Mouse (Mus musculus) heart, embryonic 13.5 days (tissue): ENCODE measurements at regions not wholly inside any gene's neighbourhood (a gene's known extent, or its start where the extent isn't known, plus 50 kb on each side); places are given as distances from the start of the nearest gene placed in this dataset.

ENCODE experiments used
- ATAC-seq: fragments of 200-750 bp; cut with Nextera tagmentation; 2 replicates; pipeline ENCODE4 v1.8.0; 2017; ENCODE audit warnings: moderate TSS enrichment; ENCODE audit not compliant: insufficient number of reproducible peaks, low FRiP score, low TSS enrichment; ENCODE audit errors: extremely low read depth
- H3K27ac ChIP-seq: fragments of 300-500 bp; sonication (generic); replicated peaks from 2 replicates; pipeline ENCODE4 v1.5.1; 2015; ENCODE audit warnings: moderate library complexity, mild to moderate bottlenecking, inconsistent platforms
- H3K27me3 ChIP-seq: fragments of 300-500 bp; sonication (generic); replicated peaks from 2 replicates; pipeline ENCODE4 v1.6.1; 2015; ENCODE audit warnings: mild to moderate bottlenecking, inconsistent platforms
- H3K36me3 ChIP-seq: fragments of 300-500 bp; sonication (generic); 2 replicates; pipeline ENCODE4 v1.6.1; 2015; ENCODE audit warnings: mild to moderate bottlenecking, inconsistent platforms
- H3K4me1 ChIP-seq: fragments of 300-500 bp; sonication (generic); 2 replicates; pipeline ENCODE4 v1.6.1; 2015; ENCODE audit warnings: inconsistent platforms
- H3K4me2 ChIP-seq: fragments of 300-500 bp; sonication (generic); 2 replicates; pipeline ENCODE4 v1.6.1; 2015; ENCODE audit warnings: inconsistent platforms, mild to moderate bottlenecking, moderate library complexity
- H3K4me3 ChIP-seq: fragments of 300-500 bp; sonication (generic); 2 replicates; pipeline ENCODE4 v1.5.1; 2015; ENCODE audit warnings: moderate library complexity, mild to moderate bottlenecking, inconsistent platforms
- H3K9ac ChIP-seq: fragments of 300-500 bp; sonication (generic); 2 replicates; pipeline ENCODE4 v1.6.1; 2015; ENCODE audit warnings: inconsistent platforms, mild to moderate bottlenecking, moderate library complexity
- H3K9me3 ChIP-seq: fragments of 300-500 bp; sonication (generic); 2 replicates; pipeline ENCODE4 v1.6.1; 2016; ENCODE audit warnings: inconsistent platforms
- WGBS: fragments of 180-500 bp; shearing (Covaris S2); methylation state at CpG from one replicate; pipeline ENCODE4 v1.1.7; 2015; ENCODE audit warnings: mixed read lengths; 5-methylcytosine and 5-hydroxymethylcytosine counted together

DNA sequence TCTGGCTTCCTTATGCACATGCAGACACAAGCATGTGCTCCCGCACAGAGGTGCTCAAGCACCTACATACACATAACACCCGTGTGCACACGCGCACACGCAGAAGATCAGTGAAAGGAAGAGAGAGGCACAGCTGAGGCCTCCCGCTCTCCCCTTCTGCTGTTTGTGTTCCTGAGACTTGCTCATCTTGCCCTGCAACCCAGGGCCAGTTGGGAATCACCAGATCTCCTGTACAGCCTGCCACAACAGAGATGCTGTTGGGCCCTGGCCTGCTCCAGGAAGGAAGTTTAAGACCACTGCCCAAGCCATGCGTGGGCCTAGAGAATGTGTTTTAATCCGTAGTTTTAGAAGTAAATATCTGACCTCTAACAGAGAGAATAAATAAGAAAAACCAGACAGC is 160.0 kb upstream of the Ctnnb1 start:
- no peak overlapping the region for H3K4me2 ChIP-seq
- no peaks in the 10 kb centered on the region for H3K9me3 ChIP-seq
- H3K4me1 ChIP-seq = peaks cover 8% of the 10 kb centered on the region; the same call in 1 of the 2 replicates
- no peaks in the 10 kb centered on the region for H3K36me3 ChIP-seq
- H3K27ac ChIP-seq = no peak overlapping the region
- no peaks in the 10 kb centered on the region for H3K27me3 ChIP-seq
- no peak for ATAC-seq
- 82% methylated on average over 8 of the region's 8 CpGs for WGBS
- no peak overlapping the region for H3K9ac ChIP-seq
- no peak overlapping the region for H3K4me3 ChIP-seq

DNA sequence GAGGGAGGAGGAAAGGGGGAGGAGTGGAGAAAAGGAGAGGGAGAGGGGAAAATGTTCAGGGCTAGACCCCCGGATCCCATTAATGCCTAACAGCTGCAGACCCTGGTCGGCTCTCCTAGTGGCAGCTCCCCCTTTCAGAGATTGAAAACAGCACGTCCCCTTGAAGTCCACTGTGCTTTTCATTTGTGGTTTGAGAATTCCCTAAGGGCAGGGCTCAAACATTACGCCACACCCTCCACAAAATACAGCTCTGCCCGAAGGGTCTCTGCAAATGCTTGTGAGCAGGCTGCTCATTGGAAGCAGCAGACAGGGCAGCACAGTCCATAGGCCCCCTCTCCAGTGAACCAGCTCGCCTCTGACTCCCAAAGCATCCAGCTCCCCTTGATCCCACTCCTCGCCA is 159.3 kb upstream of the Ctnnb1 start:
- Histone ChIP-seq H3K9me3 (no peaks in the 10 kb centered on the region), H3K27me3 (no peaks in the 10 kb centered on the region), H3K27ac (no peak overlapping the region), H3K4me2 (no peak overlapping the region), H3K4me1 (peaks cover 8% of the 10 kb centered on the region; the same call in 1 of the 2 replicates), H3K36me3 (no peaks in the 10 kb centered on the region), H3K9ac (no peak overlapping the region), H3K4me3 (no peak overlapping the region)
- WGBS = 49% methylated on average over 7 of the region's 7 CpGs
- ATAC-seq = no peak

DNA sequence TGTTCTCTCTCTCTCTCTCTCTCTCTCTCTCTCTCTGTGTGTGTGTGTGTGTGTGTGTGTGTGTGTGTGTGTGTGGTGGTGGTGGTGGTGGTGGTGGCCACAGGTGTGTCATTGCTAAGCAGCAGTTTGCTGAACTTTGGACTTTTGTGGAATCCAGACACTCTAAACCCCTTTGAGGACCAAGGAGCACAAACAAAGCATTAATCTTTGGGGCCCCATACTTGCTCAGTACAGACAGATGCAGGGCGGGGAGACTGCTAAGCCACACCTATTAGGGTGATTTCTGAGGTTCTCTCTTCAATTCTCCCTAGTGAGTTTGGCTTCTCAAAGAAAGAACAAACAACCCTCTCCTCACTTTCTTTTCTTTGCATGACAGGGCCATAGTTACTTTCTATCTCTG is 158.1 kb upstream of the Ctnnb1 start:
- no peaks in the 10 kb centered on the region for H3K36me3 ChIP-seq
- no peak overlapping the region for H3K4me3 ChIP-seq
- H3K27me3 ChIP-seq = no peaks in the 10 kb centered on the region
- H3K9me3 ChIP-seq = no peaks in the 10 kb centered on the region
- 52% methylated on average over 1 of the region's 1 CpGs for WGBS
- H3K9ac ChIP-seq = no peak overlapping the region
- ATAC-seq = no peak
- H3K4me2 ChIP-seq = no peak overlapping the region
- peaks cover 13% of the 10 kb centered on the region for H3K4me1 ChIP-seq
- no peak overlapping the region for H3K27ac ChIP-seq

DNA sequence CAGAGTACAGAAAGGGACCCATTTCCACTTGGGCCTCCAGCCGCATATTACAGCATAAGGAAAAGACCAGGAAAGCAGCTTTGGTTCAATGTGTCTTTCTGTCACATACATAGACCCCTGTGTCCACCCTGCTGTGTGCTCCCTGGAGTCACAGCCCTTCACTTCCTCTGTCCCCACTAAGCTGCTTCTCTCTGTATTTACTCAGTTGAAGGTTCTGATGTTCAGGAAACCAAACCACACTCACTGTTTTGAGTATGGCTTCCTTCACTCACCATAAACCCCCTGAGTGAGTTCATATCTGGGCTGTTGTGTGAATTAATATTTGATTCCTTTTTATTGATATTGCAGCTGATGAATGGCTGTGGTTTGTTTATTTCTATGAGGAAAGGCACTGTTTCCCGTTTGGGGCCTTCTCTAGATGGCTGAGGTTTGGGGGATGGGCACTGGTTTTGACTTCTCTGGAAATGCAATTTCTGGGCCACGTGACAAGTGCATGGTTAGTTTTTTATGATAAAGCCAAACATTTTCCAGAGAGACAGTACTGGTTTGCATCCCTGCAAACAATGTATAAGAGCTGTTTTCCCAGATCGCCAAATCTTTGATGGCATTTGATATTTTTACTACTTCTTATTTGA is 157.0 kb upstream of the Ctnnb1 start:
- no peak overlapping the region for H3K27ac ChIP-seq

DNA sequence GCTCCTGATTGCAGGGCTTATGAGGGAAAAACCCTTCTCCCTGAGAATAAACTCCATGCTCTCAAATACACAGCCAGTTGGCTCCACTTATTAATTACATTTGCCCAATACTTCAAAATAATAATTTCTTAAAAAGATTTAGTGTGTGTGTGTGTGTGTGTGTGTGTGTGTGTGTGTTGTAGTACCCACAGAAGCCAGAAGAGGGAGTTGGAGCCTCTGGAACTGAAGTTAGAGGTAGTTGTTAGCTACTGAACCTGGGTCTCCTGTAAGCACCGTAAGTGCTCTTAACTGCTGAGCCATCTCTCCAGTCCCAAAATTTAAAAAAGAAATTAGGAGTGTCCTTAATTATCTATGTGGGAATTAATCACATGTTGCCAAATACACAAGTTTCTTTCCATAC is 154.8 kb upstream of the Ctnnb1 start:
- Histone ChIP-seq H3K4me3 (no peak overlapping the region), H3K9me3 (no peaks in the 10 kb centered on the region), H3K27me3 (no peaks in the 10 kb centered on the region), H3K4me2 (no peak overlapping the region), H3K36me3 (no peaks in the 10 kb centered on the region), H3K4me1 (peaks cover 38% of the 10 kb centered on the region), H3K27ac (no peak overlapping the region), H3K9ac (no peak overlapping the region)
- 85% methylated on average over 1 of the region's 1 CpGs for WGBS
- no peak for ATAC-seq

More for the DNA sequence above, 157.0 kb upstream of the Ctnnb1 start:
- Histone ChIP-seq H3K9ac (no peak overlapping the region), H3K4me1 (peaks cover 24% of the 10 kb centered on the region), H3K27me3 (no peaks in the 10 kb centered on the region), H3K4me3 (no peak overlapping the region), H3K9me3 (no peaks in the 10 kb centered on the region), H3K36me3 (no peaks in the 10 kb centered on the region), H3K4me2 (no peak overlapping the region)
- WGBS = 50% methylated on average over 4 of the region's 4 CpGs
- no peak for ATAC-seq

DNA sequence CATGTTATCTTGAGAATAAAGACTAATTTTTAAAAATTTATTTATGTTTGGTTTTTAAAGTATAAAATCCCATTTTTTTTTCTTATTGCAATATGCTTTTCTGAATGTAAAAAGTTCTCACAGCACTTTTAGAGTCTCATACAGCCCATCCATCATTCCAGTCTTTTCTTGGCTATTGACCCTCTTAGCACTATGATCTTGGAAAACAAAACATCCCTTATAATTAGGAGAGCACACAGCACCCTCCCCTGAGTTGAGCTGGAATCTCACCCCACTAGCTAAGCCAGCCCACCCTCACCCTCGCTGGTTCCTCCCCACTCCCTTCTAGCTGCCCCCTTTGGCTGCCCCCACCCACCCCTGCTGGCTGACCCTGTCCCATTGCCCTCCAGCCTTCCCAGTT is 154.2 kb upstream of the Ctnnb1 start:
- H3K4me3 ChIP-seq = no peak overlapping the region
- H3K27me3 ChIP-seq = no peaks in the 10 kb centered on the region
- peaks cover 38% of the 10 kb centered on the region for H3K4me1 ChIP-seq
- H3K9me3 ChIP-seq = no peaks in the 10 kb centered on the region
- H3K36me3 ChIP-seq = no peaks in the 10 kb centered on the region
- WGBS = 25% methylated on average over 1 of the region's 1 CpGs
- ATAC-seq = no peak
- no peak overlapping the region for H3K4me2 ChIP-seq
- H3K9ac ChIP-seq = no peak overlapping the region
- no peak overlapping the region for H3K27ac ChIP-seq

DNA sequence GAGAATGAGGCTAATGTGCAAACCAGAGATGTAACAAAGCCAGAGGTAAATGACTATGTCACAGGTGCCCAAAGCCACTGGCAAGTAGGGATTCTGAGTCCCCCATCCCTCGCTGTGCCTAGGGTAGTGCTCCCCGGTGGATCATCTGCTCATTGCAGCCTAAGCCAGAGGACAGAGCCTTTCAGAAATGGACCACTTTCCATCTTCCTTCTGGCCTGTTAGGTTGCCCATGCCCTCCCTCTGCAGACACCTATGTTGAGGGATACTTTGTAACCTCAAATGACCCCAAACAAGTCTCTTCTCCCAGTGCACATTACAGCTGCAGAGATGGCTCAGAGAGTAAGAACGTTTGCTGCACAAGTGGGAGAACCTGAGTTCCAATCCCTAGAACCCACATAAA is 153.3 kb upstream of the Ctnnb1 start:
- Histone ChIP-seq H3K4me1 (peaks cover 38% of the 10 kb centered on the region), H3K27me3 (no peaks in the 10 kb centered on the region), H3K9me3 (no peaks in the 10 kb centered on the region), H3K27ac (peak overlapping the region; percentile 65), H3K9ac (no peak overlapping the region), H3K4me3 (no peak overlapping the region), H3K4me2 (no peak overlapping the region), H3K36me3 (no peaks in the 10 kb centered on the region)
- ATAC-seq = no peak
- WGBS = 60% methylated on average over 3 of the region's 3 CpGs

DNA sequence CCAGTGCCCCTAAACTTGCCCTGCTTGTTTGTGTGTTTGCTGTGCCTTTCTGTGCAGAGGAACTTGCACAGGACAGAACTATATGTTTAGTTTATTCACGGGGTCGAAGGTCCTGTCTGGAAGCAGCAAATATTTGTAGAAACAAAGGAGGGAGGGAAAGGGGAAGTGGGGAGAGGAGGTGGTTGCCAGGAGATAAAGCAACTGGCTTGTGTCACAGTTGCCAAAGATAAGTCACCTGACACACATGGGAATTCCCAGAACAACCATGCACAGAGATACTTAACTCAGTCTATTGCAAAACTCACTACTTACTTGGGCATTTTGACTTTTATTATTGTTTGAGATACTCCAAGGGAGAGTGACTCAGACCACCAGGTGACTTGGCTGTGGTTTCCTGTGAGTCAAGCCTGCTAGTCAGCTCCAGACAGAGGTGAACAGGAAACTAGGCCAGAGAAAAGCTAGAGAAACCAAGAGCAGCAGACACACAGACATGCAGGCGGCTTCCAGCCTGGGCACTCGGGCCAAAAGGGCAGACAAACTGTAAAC is 152.5 kb upstream of the Ctnnb1 start:
- H3K27me3 ChIP-seq = no peaks in the 10 kb centered on the region
- no peaks in the 10 kb centered on the region for H3K9me3 ChIP-seq
- no peak overlapping the region for H3K4me3 ChIP-seq
- no peak overlapping the region for H3K9ac ChIP-seq
- H3K36me3 ChIP-seq = no peaks in the 10 kb centered on the region
- peak; percentile 20; the same call in 1 of the 2 replicates for ATAC-seq
- 35% methylated on average over 4 of the region's 4 CpGs for WGBS
- peak overlapping the region; percentile 85 for H3K27ac ChIP-seq
- peaks cover 31% of the 10 kb centered on the region for H3K4me1 ChIP-seq
- H3K4me2 ChIP-seq = no peak overlapping the region

DNA sequence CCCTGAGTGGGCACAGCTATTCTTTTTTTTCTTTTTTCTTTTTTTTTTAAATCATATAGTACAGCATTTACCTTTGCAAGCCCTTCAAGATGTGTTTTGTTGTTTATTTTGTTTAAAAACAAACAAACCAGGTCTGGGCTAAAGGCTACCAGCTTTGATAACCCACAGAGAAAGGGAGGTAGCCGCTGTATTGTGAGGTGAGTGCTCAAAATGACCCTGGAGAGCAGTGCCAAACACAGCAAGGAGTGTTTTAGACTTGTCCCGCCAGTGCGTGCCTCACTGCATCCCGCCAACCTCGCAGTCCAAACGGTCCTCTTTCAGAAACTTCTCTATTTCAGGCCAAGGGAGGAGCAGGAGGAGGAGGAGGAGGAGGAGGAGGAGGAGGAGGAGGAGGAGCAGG is 152.0 kb upstream of the Ctnnb1 start:
- no peaks in the 10 kb centered on the region for H3K36me3 ChIP-seq
- ATAC-seq = no peak
- no peak overlapping the region for H3K4me3 ChIP-seq
- H3K27me3 ChIP-seq = no peaks in the 10 kb centered on the region
- no peak overlapping the region for H3K4me2 ChIP-seq
- H3K27ac ChIP-seq = peak overlapping the region; percentile 85
- H3K9ac ChIP-seq = no peak overlapping the region
- peaks cover 30% of the 10 kb centered on the region for H3K4me1 ChIP-seq
- no peaks in the 10 kb centered on the region for H3K9me3 ChIP-seq
- 29% methylated on average over 6 of the region's 6 CpGs for WGBS

DNA sequence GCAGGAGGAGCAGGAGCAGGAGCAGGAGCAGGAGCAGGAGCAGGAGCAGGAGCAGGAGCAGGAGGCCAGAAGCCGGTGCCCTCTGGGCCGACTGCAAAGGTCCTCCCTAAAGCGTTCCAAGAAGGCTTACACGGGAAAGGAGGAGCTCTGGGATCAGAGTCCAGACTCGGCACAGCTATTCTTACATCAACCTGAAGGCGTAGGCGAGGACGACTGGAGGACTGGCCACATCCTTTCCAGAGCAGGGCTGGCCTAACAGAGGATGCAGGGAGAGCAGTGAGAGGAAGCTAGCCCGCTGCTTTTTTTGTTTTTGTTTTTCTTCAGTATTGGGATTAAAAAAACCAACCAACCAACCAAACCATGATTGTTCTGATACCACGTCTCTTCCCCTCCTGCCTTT is 151.5 kb upstream of the Ctnnb1 start:
- ATAC-seq = no peak

DNA sequence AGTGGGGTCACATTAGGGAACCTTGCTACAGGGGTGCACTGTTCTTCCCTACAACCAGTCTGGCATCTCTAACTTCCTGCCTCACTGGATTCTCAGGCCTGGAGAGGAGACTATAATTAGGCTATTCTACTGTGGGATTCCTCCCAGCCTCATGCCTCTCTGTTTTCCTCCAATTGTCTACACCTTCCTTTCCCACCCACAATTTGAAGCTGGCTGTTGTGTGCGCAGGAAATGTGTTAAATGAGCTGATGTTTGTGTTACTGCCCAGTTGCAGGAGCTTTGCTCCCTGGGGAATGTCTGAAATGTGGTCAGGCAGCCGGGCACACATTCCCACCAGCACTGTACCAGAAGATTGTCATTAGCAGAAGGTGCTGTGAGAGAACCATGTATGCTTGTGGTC is 150.6 kb upstream of the Ctnnb1 start:
- H3K9ac ChIP-seq = no peak overlapping the region
- no peak overlapping the region for H3K4me3 ChIP-seq
- no peaks in the 10 kb centered on the region for H3K36me3 ChIP-seq
- no peak overlapping the region for H3K4me2 ChIP-seq
- no peaks in the 10 kb centered on the region for H3K27me3 ChIP-seq
- ATAC-seq = peak; percentile 35; the same call in 1 of the 2 replicates
- H3K4me1 ChIP-seq = peaks cover 30% of the 10 kb centered on the region
- H3K27ac ChIP-seq = peak overlapping the region; percentile 85
- WGBS = 17% methylated on average over 2 of the region's 2 CpGs
- no peaks in the 10 kb centered on the region for H3K9me3 ChIP-seq

More for the DNA sequence above, 151.5 kb upstream of the Ctnnb1 start:
- 55% methylated on average over 10 of the region's 10 CpGs for WGBS
- H3K27ac ChIP-seq = peak overlapping the region; percentile 85
- H3K4me2 ChIP-seq = no peak overlapping the region
- no peaks in the 10 kb centered on the region for H3K27me3 ChIP-seq
- H3K9me3 ChIP-seq = no peaks in the 10 kb centered on the region
- H3K4me1 ChIP-seq = peaks cover 30% of the 10 kb centered on the region
- H3K36me3 ChIP-seq = no peaks in the 10 kb centered on the region
- no peak overlapping the region for H3K4me3 ChIP-seq
- no peak overlapping the region for H3K9ac ChIP-seq

DNA sequence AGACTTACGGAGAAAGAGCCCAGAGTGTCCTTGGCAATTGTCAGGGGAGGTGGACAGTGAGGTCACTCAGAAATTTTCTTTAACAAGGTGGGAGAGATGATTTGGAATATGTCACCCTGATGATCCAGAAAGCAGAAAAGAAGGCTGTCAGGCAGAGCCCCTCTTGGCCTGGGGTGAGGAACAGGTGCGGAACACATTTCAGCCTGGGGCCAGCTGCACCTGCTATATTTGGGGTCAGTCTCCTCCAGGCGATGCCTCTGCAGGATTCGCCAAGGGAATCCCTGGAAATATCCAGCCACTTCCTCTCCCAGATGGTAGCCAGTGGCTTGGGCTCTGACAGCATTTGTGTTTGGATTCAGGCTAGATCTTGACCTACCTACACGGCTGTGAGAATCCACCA is 134.8 kb upstream of the Ctnnb1 start:
- H3K4me2 ChIP-seq = no peak overlapping the region
- no peak for ATAC-seq
- peaks cover 26% of the 10 kb centered on the region for H3K9me3 ChIP-seq
- peaks cover 5% of the 10 kb centered on the region; the same call in 1 of the 2 replicates for H3K4me1 ChIP-seq
- no peak overlapping the region for H3K9ac ChIP-seq
- H3K36me3 ChIP-seq = no peaks in the 10 kb centered on the region; the same call in 1 of the 2 replicates
- no peak overlapping the region for H3K4me3 ChIP-seq
- WGBS = 79% methylated on average over 5 of the region's 5 CpGs
- H3K27me3 ChIP-seq = peaks cover 5% of the 10 kb centered on the region; the same call in 1 of the 2 replicates
- no peak overlapping the region for H3K27ac ChIP-seq
